Comparison of ENCODE assay signal across 17 mouse cellular contexts in the genomic region with DNA sequence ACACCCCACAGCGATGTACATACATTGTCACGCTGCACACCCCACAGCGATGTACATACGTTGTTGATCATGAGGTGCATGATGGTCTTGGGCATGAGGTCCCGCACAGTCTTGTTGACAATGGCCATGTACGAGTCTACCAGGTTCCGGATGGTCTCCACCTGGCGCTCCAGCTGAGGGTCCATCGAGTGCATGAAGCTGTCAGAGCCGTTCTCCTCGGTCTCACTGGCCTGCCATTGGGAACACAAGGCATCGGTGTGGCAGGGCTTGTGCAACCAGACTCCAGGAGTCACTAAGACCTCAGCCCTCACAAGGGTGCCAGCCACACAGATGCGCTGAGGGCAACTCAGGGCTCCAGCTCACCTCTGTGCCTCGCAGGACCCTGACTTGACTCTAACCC. TPM values are rescaled to one million over a fixed set of nuclear protein-coding genes. Genes with fewer than 3 reads are reported as not detected.
DNase-seq lines count a peak whose midpoint lies in the region; ATAC-seq lines count a peak whose summit lies in the region.
"Had no signal": no experiment of that assay in that cellular context is flagged by ENCODE, and none has a peak within 500 bp of the region (broad histone marks: within the 10 kb centered on the region; RNA-seq: fewer than 3 reads in every experiment).

No protein-coding gene starts in this region.

- DNase-seq in heart, embryonic 10.5 days (ENCODE audit: low spot score), result no peak
- no peak for DNase-seq in heart, postnatal 36 days
- no peak for DNase-seq in kidney, adult 8-10 months
- DNase-seq in embryonic facial prominence, embryonic 11.5 days (ENCODE audit: low spot score), result no peak
- no peak for DNase-seq in thymus, postnatal 36 days
- DNase-seq: adrenal gland, postnatal 25 days; B cell, adult 2 months; kidney, adult 9 months; lung, adult 2 months; spleen, adult 18-20 months had no signal

- no peaks in the 10 kb centered on the region for H3K9me3 ChIP-seq in heart, embryonic 10.5 days
- H3K9me3 ChIP-seq in kidney, embryonic 14.5 days (ENCODE audit: control insufficient read depth, low read length), result no peaks in the 10 kb centered on the region
- no peaks in the 10 kb centered on the region for H3K9me3 ChIP-seq in embryonic facial prominence, embryonic 11.5 days (replicated peaks; ENCODE audit: control insufficient read depth, low read length)
- H3K9me3 ChIP-seq in limb, embryonic 13.5 days, result no peaks in the 10 kb centered on the region
- H3K9me3 ChIP-seq: G1E; midbrain, embryonic 13.5 days; neural tube, embryonic 12.5 days had no signal

- peaks cover 5% of the 10 kb centered on the region for H3K36me3 ChIP-seq in heart, embryonic 10.5 days
- H3K36me3 ChIP-seq in kidney, embryonic 14.5 days (ENCODE audit: control insufficient read depth, insufficient read depth, low read length), result no peaks in the 10 kb centered on the region
- no peaks in the 10 kb centered on the region for H3K36me3 ChIP-seq in embryonic facial prominence, embryonic 11.5 days (replicated peaks; ENCODE audit: control insufficient read depth, insufficient read depth, low read depth, low read length)
- H3K36me3 ChIP-seq in limb, embryonic 13.5 days, result peaks cover 33% of the 10 kb centered on the region

- H3K4me1 ChIP-seq in heart, embryonic 10.5 days, result peaks cover 78% of the 10 kb centered on the region
- peaks cover 55% of the 10 kb centered on the region for H3K4me1 ChIP-seq in kidney, embryonic 14.5 days (ENCODE audit: control insufficient read depth, insufficient read depth, low read length)
- peaks cover 20% of the 10 kb centered on the region for H3K4me1 ChIP-seq in embryonic facial prominence, embryonic 11.5 days (ENCODE audit: control insufficient read depth, insufficient read depth, low read length)
- H3K4me1 ChIP-seq in limb, embryonic 13.5 days, result peaks cover 72% of the 10 kb centered on the region

- peak overlapping the region; percentile 91 for H3K27ac ChIP-seq in heart, embryonic 10.5 days
- H3K27ac ChIP-seq in kidney, embryonic 14.5 days (ENCODE audit: low read depth, low read length), result 0 out of 2 replicates have a peak overlapping the region, but pooled peaks have one; percentile 64
- H3K27ac ChIP-seq in embryonic facial prominence, embryonic 11.5 days (replicated peaks; ENCODE audit: low read depth, low read length), result peak overlapping the region; percentile 100
- H3K27ac ChIP-seq in limb, embryonic 13.5 days, result peak overlapping the region; percentile 100
- H3K27ac ChIP-seq: midbrain, embryonic 13.5 days; neural tube, embryonic 12.5 days had no signal

- peaks cover 60% of the 10 kb centered on the region; the same call in 1 of the 2 replicates for H3K27me3 ChIP-seq in heart, embryonic 10.5 days (ENCODE audit: insufficient read depth, poor library complexity, severe bottlenecking)
- peaks cover 3% of the 10 kb centered on the region; the same call in 1 of the 2 replicates for H3K27me3 ChIP-seq in kidney, embryonic 14.5 days (ENCODE audit: control insufficient read depth, insufficient read depth, low read length)
- no peaks in the 10 kb centered on the region for H3K27me3 ChIP-seq in embryonic facial prominence, embryonic 11.5 days (ENCODE audit: control insufficient read depth, insufficient read depth, low read length)
- H3K27me3 ChIP-seq in limb, embryonic 13.5 days, result no peaks in the 10 kb centered on the region

- H3K4me2 ChIP-seq in kidney, embryonic 14.5 days (replicated peaks; ENCODE audit: low read depth, low read length), result no peak overlapping the region
- no peak overlapping the region for H3K4me2 ChIP-seq in embryonic facial prominence, embryonic 11.5 days (ENCODE audit: low read depth, low read length)
- H3K4me2 ChIP-seq in limb, embryonic 13.5 days (replicated peaks), result peak overlapping the region; percentile 88
- H3K4me2 ChIP-seq: midbrain, embryonic 13.5 days; neural tube, embryonic 12.5 days had no signal

- ATAC-seq in kidney, embryonic 14.5 days (ENCODE audit: low FRiP score, low TSS enrichment), result no peak
- ATAC-seq in embryonic facial prominence, embryonic 11.5 days (replicated peaks; ENCODE audit: insufficient number of reproducible peaks, low FRiP score, low TSS enrichment, low read depth), result no peak
- ATAC-seq in limb, embryonic 13.5 days (ENCODE audit: low FRiP score, low read depth), result no peak
- no peak for ATAC-seq in megakaryocyte-erythroid progenitor cell, adult 5-6 weeks (replicated peaks; ENCODE audit: low FRiP score, low TSS enrichment, poor library complexity, severe bottlenecking)
- ATAC-seq: midbrain, embryonic 13.5 days had no signal

- intact Hi-C loops in heart, postnatal 36 days (cut with DNase I), result loop anchor here (5.0 kb wide), 1 partner anchor 82 kb away; a partner anchor contains a TSS

- H3K4me3 ChIP-seq in heart, embryonic 10.5 days, result 0 out of 2 replicates have a peak overlapping the region, but pooled peaks have one; percentile 5
- H3K4me3 ChIP-seq in kidney, embryonic 14.5 days (ENCODE audit: low read length), result no peak overlapping the region
- H3K4me3 ChIP-seq in embryonic facial prominence, embryonic 11.5 days (ENCODE audit: low read depth, low read length), result no peak overlapping the region
- H3K4me3 ChIP-seq in limb, embryonic 13.5 days, result no peak overlapping the region
- H3K4me3 ChIP-seq: midbrain, embryonic 13.5 days; neural tube, embryonic 12.5 days had no signal

- 91% methylated on average over 14 of the region's 14 CpGs for WGBS in heart, embryonic 10.5 days
- 97% methylated on average over 14 of the region's 14 CpGs for WGBS in kidney, embryonic 14.5 days
- 90% methylated on average over 14 of the region's 14 CpGs for whole genome bisulfite sequencing in embryonic facial prominence, embryonic 11.5 days
- 91% methylated on average over 14 of the region's 14 CpGs for WGBS in limb, embryonic 13.5 days

- no peak overlapping the region for H3K9ac ChIP-seq in kidney, embryonic 14.5 days (ENCODE audit: low read depth, low read length)
- H3K9ac ChIP-seq in embryonic facial prominence, embryonic 11.5 days (replicated peaks; ENCODE audit: low read length), result peak overlapping the region; percentile 13; the same call in 1 of the 2 replicates
- H3K9ac ChIP-seq in limb, embryonic 13.5 days, result peak overlapping the region; percentile 57; the same call in 1 of the 2 replicates
- H3K9ac ChIP-seq: midbrain, embryonic 13.5 days; neural tube, embryonic 12.5 days had no signal

RNA-seq across cellular contexts. Expression of a gene that starts 27.0 kb away (rescaled TPM):
- polyA plus RNA-seq in heart, embryonic 10.5 days (2016; fragmentation: Nextera tagmentation; extraction: Ambion mirVana), result 318 and 348 TPM in 2 replicates
- total RNA-seq in heart, postnatal 36 days (2021), result 100 to 1,000 TPM; 188 to 208 TPM
- polyA plus RNA-seq in kidney, embryonic 14.5 days (2014; fragmentation: Nextera tagmentation; extraction: Ambion mirVana), result 142 and 529 TPM in 2 replicates
- 392 and 406 TPM in 2 replicates for polyA plus RNA-seq in embryonic facial prominence, embryonic 11.5 days (2014; fragmentation: Nextera tagmentation; extraction: Ambion mirVana)
- polyA plus RNA-seq in limb, embryonic 13.5 days (2015; fragmentation: Nextera tagmentation; extraction: Ambion mirVana), result 451 and 463 TPM in 2 replicates
- 309 and 320 TPM in 2 replicates for total RNA-seq in megakaryocyte-erythroid progenitor cell, adult 5-6 weeks (2014; fragmentation: Nextera tagmentation)
- total RNA-seq in megakaryocyte-erythroid progenitor cell, adult 5-6 weeks (2017), result 438 and 550 TPM in 2 replicates

RNA-seq across cellular contexts. Expression of a gene that starts 27.6 kb away (rescaled TPM):
- 22.0 and 27.2 TPM in 2 replicates for polyA plus RNA-seq in heart, embryonic 10.5 days (2016; fragmentation: Nextera tagmentation; extraction: Ambion mirVana)
- total RNA-seq in heart, postnatal 36 days (2021), result 10 to 100 TPM; 74.5 to 78.2 TPM
- polyA plus RNA-seq in kidney, embryonic 14.5 days (2014; fragmentation: Nextera tagmentation; extraction: Ambion mirVana), result 12.4 and 21.3 TPM in 2 replicates
- 14.9 and 15.2 TPM in 2 replicates for polyA plus RNA-seq in embryonic facial prominence, embryonic 11.5 days (2014; fragmentation: Nextera tagmentation; extraction: Ambion mirVana)
- polyA plus RNA-seq in limb, embryonic 13.5 days (2015; fragmentation: Nextera tagmentation; extraction: Ambion mirVana), result 27.1 and 28.2 TPM in 2 replicates
- total RNA-seq in megakaryocyte-erythroid progenitor cell, adult 5-6 weeks (2014; fragmentation: Nextera tagmentation), result 34.8 and 39.0 TPM in 2 replicates
- 41.6 and 44.5 TPM in 2 replicates for total RNA-seq in megakaryocyte-erythroid progenitor cell, adult 5-6 weeks (2017)

RNA-seq across cellular contexts. Expression of a gene that starts 37.3 kb away (rescaled TPM):
- 41.0 and 48.0 TPM in 2 replicates for polyA plus RNA-seq in heart, embryonic 10.5 days (2016; fragmentation: Nextera tagmentation; extraction: Ambion mirVana)
- 10 to 100 TPM; 25.0 to 33.3 TPM for total RNA-seq in heart, postnatal 36 days (2021)
- 36.2 and 50.3 TPM in 2 replicates for polyA plus RNA-seq in kidney, embryonic 14.5 days (2014; fragmentation: Nextera tagmentation; extraction: Ambion mirVana)
- 41.1 and 46.0 TPM in 2 replicates for polyA plus RNA-seq in embryonic facial prominence, embryonic 11.5 days (2014; fragmentation: Nextera tagmentation; extraction: Ambion mirVana)
- 49.8 and 54.9 TPM in 2 replicates for polyA plus RNA-seq in limb, embryonic 13.5 days (2015; fragmentation: Nextera tagmentation; extraction: Ambion mirVana)
- total RNA-seq in megakaryocyte-erythroid progenitor cell, adult 5-6 weeks (2014; fragmentation: Nextera tagmentation), result 140 and 155 TPM in 2 replicates
- total RNA-seq in megakaryocyte-erythroid progenitor cell, adult 5-6 weeks (2017), result 41.0 and 87.4 TPM in 2 replicates

RNA-seq across cellular contexts. Expression of a gene that starts 38.3 kb away (rescaled TPM):
- polyA plus RNA-seq in heart, embryonic 10.5 days (2016; fragmentation: Nextera tagmentation; extraction: Ambion mirVana), result 4.3 and 9.4 TPM in 2 replicates
- total RNA-seq in heart, postnatal 36 days (2021), result 1 to 10 TPM; 4.0 TPM
- polyA plus RNA-seq in kidney, embryonic 14.5 days (2014; fragmentation: Nextera tagmentation; extraction: Ambion mirVana), result 8.4 and 11.5 TPM in 2 replicates
- 31.0 and 35.3 TPM in 2 replicates for polyA plus RNA-seq in embryonic facial prominence, embryonic 11.5 days (2014; fragmentation: Nextera tagmentation; extraction: Ambion mirVana)
- polyA plus RNA-seq in limb, embryonic 13.5 days (2015; fragmentation: Nextera tagmentation; extraction: Ambion mirVana), result 32.4 and 32.5 TPM in 2 replicates
- not detected in 2 replicates for total RNA-seq in megakaryocyte-erythroid progenitor cell, adult 5-6 weeks (2014; fragmentation: Nextera tagmentation)
- not detected in 2 replicates for total RNA-seq in megakaryocyte-erythroid progenitor cell, adult 5-6 weeks (2017)
- total RNA-seq: hematopoietic stem cell, adult 5-6 weeks had no signal

RNA-seq across cellular contexts. Expression of a gene that starts 54.9 kb away (rescaled TPM):
- polyA plus RNA-seq in heart, embryonic 10.5 days (2016; fragmentation: Nextera tagmentation; extraction: Ambion mirVana), result 63.1 and 65.8 TPM in 2 replicates
- 10 to 100 TPM; 22.9 to 24.1 TPM for total RNA-seq in heart, postnatal 36 days (2021)
- polyA plus RNA-seq in kidney, embryonic 14.5 days (2014; fragmentation: Nextera tagmentation; extraction: Ambion mirVana), result 64.1 and 64.3 TPM in 2 replicates
- polyA plus RNA-seq in embryonic facial prominence, embryonic 11.5 days (2014; fragmentation: Nextera tagmentation; extraction: Ambion mirVana), result 57.2 and 64.2 TPM in 2 replicates
- 69.7 and 75.1 TPM in 2 replicates for polyA plus RNA-seq in limb, embryonic 13.5 days (2015; fragmentation: Nextera tagmentation; extraction: Ambion mirVana)
- total RNA-seq in megakaryocyte-erythroid progenitor cell, adult 5-6 weeks (2014; fragmentation: Nextera tagmentation), result 47.2 and 72.7 TPM in 2 replicates
- 21.5 and 21.9 TPM in 2 replicates for total RNA-seq in megakaryocyte-erythroid progenitor cell, adult 5-6 weeks (2017)
